Mouse (Mus musculus) retina, postnatal 7 days (tissue): ENCODE data around the gene Rpl29.

ENCODE experiments used
- DNase-seq: peaks from one replicate; pipeline ENCODE4 v3.0.0-alpha.2; 2012; ENCODE audit warnings: low read depth, low spot score

Gene Rpl29

GRCm38 (mm10) chr9:106429221-106430014, at the start of gene Rpl29:
Gene Rpl29, plus strand, starts transcription at chr9:106429454.
- peak; percentile 94 for DNase-seq

- DNase-seq, result no peak
Observed at GRCm38 (mm10) chr9:106386181-106386864, 42.9 kb upstream of the Rpl29 start.

GRCm38 (mm10) chr9:106392828-106393527, 36.3 kb upstream of the Rpl29 start:
- DNase-seq, result no peak

- DNase-seq, result no peak
Observed at GRCm38 (mm10) chr9:106393548-106393947, 35.7 kb upstream of the Rpl29 start.

- DNase-seq, result peak; percentile 56
Observed at GRCm38 (mm10) chr9:106394649-106395602, 34.3 kb upstream of the Rpl29 start.

- DNase-seq, result no peak
Observed at GRCm38 (mm10) chr9:106397733-106398132, 31.5 kb upstream of the Rpl29 start.

- no peak for DNase-seq
Observed at GRCm38 (mm10) chr9:106398667-106399311, 30.5 kb upstream of the Rpl29 start.

- DNase-seq, result no peak
Observed at GRCm38 (mm10) chr9:106399808-106400207, 29.4 kb upstream of the Rpl29 start.

GRCm38 (mm10) chr9:106402149-106402548, 27.1 kb upstream of the Rpl29 start:
- no peak for DNase-seq

GRCm38 (mm10) chr9:106402607-106403375, 26.5 kb upstream of the Rpl29 start:
- DNase-seq, result no peak

- DNase-seq, result no peak
Observed at GRCm38 (mm10) chr9:106405275-106405674, 24.0 kb upstream of the Rpl29 start.

- DNase-seq, result no peak
Observed at GRCm38 (mm10) chr9:106406443-106407078, 22.7 kb upstream of the Rpl29 start.

- no peak for DNase-seq
Observed at GRCm38 (mm10) chr9:106409096-106409495, 20.2 kb upstream of the Rpl29 start.

GRCm38 (mm10) chr9:106410086-106410650, 19.1 kb upstream of the Rpl29 start:
- no peak for DNase-seq

- DNase-seq, result no peak
Observed at GRCm38 (mm10) chr9:106411091-106411594, 18.1 kb upstream of the Rpl29 start.

- no peak for DNase-seq
Observed at GRCm38 (mm10) chr9:106411729-106412128, 17.5 kb upstream of the Rpl29 start.

- no peak for DNase-seq
Observed at GRCm38 (mm10) chr9:106412210-106412609, 17.0 kb upstream of the Rpl29 start.

GRCm38 (mm10) chr9:106413606-106414005, 15.6 kb upstream of the Rpl29 start:
- DNase-seq, result no peak

GRCm38 (mm10) chr9:106416826-106417225, 12.4 kb upstream of the Rpl29 start:
- no peak for DNase-seq
